Mouse (Mus musculus) ES-Bruce4 (cell line): ENCODE measurements around the gene Parva. TPM values are rescaled to one million over a fixed set of nuclear protein-coding genes. Genes with fewer than 3 reads are reported as not detected.

ENCODE experiments used
- H3K27ac ChIP-seq: 2 replicates; pipeline ENCODE4 v1.5.1; 2012; ENCODE audit warnings: low read length, inconsistent platforms; ENCODE audit not compliant: insufficient read depth
- H3K27me3 ChIP-seq: 2 replicates; pipeline ENCODE4 v1.6.1; 2012; ENCODE audit warnings: mild to moderate bottlenecking, low read length, inconsistent platforms; ENCODE audit not compliant: control insufficient read depth, poor library complexity, insufficient read depth, severe bottlenecking
- H3K36me3 ChIP-seq: 2 replicates; pipeline ENCODE4 v1.6.1; 2012; ENCODE audit warnings: inconsistent platforms, mild to moderate bottlenecking, low read length, moderate library complexity; ENCODE audit not compliant: control insufficient read depth, poor library complexity, insufficient read depth, severe bottlenecking
- H3K4me1 ChIP-seq: one replicate; pipeline ENCODE4 v1.8.1; 2011; ENCODE audit warnings: low read length; ENCODE audit not compliant: control insufficient read depth, insufficient read depth
- H3K4me3 ChIP-seq: 2 replicates; pipeline ENCODE4 v1.5.1; 2011; ENCODE audit warnings: low read depth, mild to moderate bottlenecking, low read length
- H3K9ac ChIP-seq: 2 replicates; pipeline ENCODE4 v1.6.1; 2012; ENCODE audit warnings: low read depth, mild to moderate bottlenecking, inconsistent platforms; ENCODE audit not compliant: poor library complexity, severe bottlenecking
- H3K9me3 ChIP-seq: replicated peaks from 2 replicates; pipeline ENCODE4 v1.6.1; 2012; ENCODE audit warnings: mild to moderate bottlenecking, low read length, inconsistent platforms; ENCODE audit not compliant: control insufficient read depth, poor library complexity, insufficient read depth, severe bottlenecking
- CTCF ChIP-seq: IDR thresholded peaks from one replicate; pipeline ENCODE4 v1.8.1; 2011; ENCODE audit warnings: low read depth, low read length
- EP300 ChIP-seq: IDR thresholded peaks from 2 replicates; pipeline ENCODE4 v1.6.1; 2011; ENCODE audit warnings: low read depth, low read length; ENCODE audit not compliant: insufficient read depth
- POLR2A ChIP-seq: IDR thresholded peaks from one replicate; pipeline ENCODE4 v1.8.1; 2011; ENCODE audit warnings: low read length; ENCODE audit not compliant: insufficient read depth
- polyA plus RNA-seq: library from polyadenylated mRNA; stranded (reverse); fragments of >200 nt; gene quantifications from 2 replicates; pipeline ENCODE4 v1.2.4, GENCODE M21; 2011; ENCODE audit warnings: low read depth; ENCODE audit not compliant: missing spikeins, insufficient read depth, insufficient read length

Gene Parva
- polyA plus RNA-seq, 1 experiment = 43.2 TPM

GRCm38 (mm10) chr7:112499453-112500133 lies 72.3 kb downstream of the Parva start:
- TF ChIP-seq CTCF (no peak), EP300 (no peak), POLR2A (no peak)
- Histone ChIP-seq H3K4me1 (peaks cover 4% of the 10 kb centered on the region), H3K36me3 (no peaks in the 10 kb centered on the region), H3K9me3 (no peaks in the 10 kb centered on the region), H3K27ac (no peak overlapping the region), H3K9ac (no peak overlapping the region), H3K27me3 (no peaks in the 10 kb centered on the region), H3K4me3 (no peak overlapping the region)

DNA sequence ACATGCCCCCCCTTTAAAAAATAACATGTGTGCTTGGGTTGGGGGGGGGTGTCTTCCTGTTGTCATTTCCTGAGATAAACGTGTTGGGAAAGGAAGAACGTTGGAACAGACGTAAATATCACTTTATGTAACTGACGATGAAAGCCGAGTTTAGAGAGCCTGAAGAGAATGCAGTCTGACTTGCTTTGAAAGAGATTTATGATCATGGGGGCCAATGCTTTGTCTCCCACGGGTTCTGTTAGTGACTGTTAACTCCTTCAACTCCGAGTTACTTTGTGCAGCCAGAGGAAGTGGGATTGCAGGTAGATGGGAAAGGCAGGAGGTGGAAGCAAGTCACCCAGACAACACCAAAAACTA lies 72.8 kb downstream of the Parva start:
- H3K9ac ChIP-seq = no peak overlapping the region
- no peaks in the 10 kb centered on the region for H3K9me3 ChIP-seq
- no peaks in the 10 kb centered on the region for H3K27me3 ChIP-seq
- H3K4me1 ChIP-seq = peaks cover 4% of the 10 kb centered on the region
- no peak for TF ChIP-seq POLR2A
- no peak for TF ChIP-seq CTCF
- TF ChIP-seq EP300 = no peak
- H3K4me3 ChIP-seq = no peak overlapping the region
- H3K36me3 ChIP-seq = no peaks in the 10 kb centered on the region
- no peak overlapping the region for H3K27ac ChIP-seq

GRCm38 (mm10) chr7:112502050-112502809 lies 74.9 kb downstream of the Parva start:
- H3K4me1 ChIP-seq = peaks cover 4% of the 10 kb centered on the region
- TF ChIP-seq EP300 (no peak), POLR2A (no peak), CTCF (no peak)
- H3K27ac ChIP-seq = peak overlapping the region; percentile 34; the same call in 1 of the 2 replicates
- H3K4me3 ChIP-seq = no peak overlapping the region
- no peaks in the 10 kb centered on the region for H3K36me3 ChIP-seq
- H3K27me3 ChIP-seq = no peaks in the 10 kb centered on the region
- 0 out of 2 replicates have a peak overlapping the region, but pooled peaks have one; percentile 0 for H3K9ac ChIP-seq
- H3K9me3 ChIP-seq = no peaks in the 10 kb centered on the region

DNA sequence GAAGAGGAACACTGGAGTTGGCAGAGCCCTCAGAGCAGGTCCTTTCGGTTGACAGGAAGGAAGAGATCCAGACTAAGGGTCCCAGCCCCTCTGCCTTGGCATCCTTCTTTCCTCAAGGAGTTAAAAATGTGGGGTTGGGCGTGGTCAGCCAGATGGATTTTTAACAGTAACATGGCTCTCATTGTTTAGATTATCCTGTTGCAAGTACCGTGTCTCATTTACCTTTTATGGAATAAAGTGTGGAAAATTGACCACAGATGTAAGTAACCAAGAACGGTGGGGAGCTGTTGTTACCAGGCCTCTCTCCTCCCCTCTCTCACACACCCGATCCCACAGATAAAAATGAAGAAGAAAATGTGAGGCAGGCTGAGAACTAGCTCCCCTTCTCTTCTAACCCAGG lies 75.5 kb downstream of the Parva start:
- no peaks in the 10 kb centered on the region for H3K9me3 ChIP-seq
- H3K27me3 ChIP-seq = no peaks in the 10 kb centered on the region
- no peaks in the 10 kb centered on the region for H3K36me3 ChIP-seq
- TF ChIP-seq POLR2A (no peak), CTCF (no peak), EP300 (no peak)
- peak overlapping the region; percentile 0; the same call in 1 of the 2 replicates for H3K9ac ChIP-seq
- H3K4me3 ChIP-seq = no peak overlapping the region
- H3K27ac ChIP-seq = peak overlapping the region; percentile 34; the same call in 1 of the 2 replicates
- peaks cover 4% of the 10 kb centered on the region for H3K4me1 ChIP-seq

- TF ChIP-seq CTCF = no peak
- no peak for TF ChIP-seq POLR2A
- TF ChIP-seq EP300 = no peak
- Histone ChIP-seq H3K36me3 (no peaks in the 10 kb centered on the region), H3K27me3 (no peaks in the 10 kb centered on the region), H3K4me1 (peaks cover 4% of the 10 kb centered on the region), H3K9ac (0 out of 2 replicates have a peak overlapping the region, but pooled peaks have one; percentile 0), H3K27ac (no peak overlapping the region), H3K9me3 (no peaks in the 10 kb centered on the region), H3K4me3 (no peak overlapping the region)
Measured at GRCm38 (mm10) chr7:112503448-112503847, 76.1 kb downstream of the Parva start.

- Histone ChIP-seq H3K36me3 (no peaks in the 10 kb centered on the region), H3K27ac (no peak overlapping the region), H3K27me3 (no peaks in the 10 kb centered on the region), H3K9me3 (no peaks in the 10 kb centered on the region), H3K4me3 (no peak overlapping the region), H3K9ac (no peak overlapping the region), H3K4me1 (peaks cover 4% of the 10 kb centered on the region)
- TF ChIP-seq CTCF = no peak
- no peak for TF ChIP-seq POLR2A
- no peak for TF ChIP-seq EP300
Measured at GRCm38 (mm10) chr7:112503917-112504316, 76.6 kb downstream of the Parva start.
